Comparison of ENCODE assay signal across 8 mouse cellular contexts in genomic region chr16:8831241-8831640, GRCm38 (mm10). TPM values are rescaled to one million over a fixed set of nuclear protein-coding genes. Genes with fewer than 3 reads are reported as not detected.
DNase-seq lines count a peak whose midpoint lies in the region; ATAC-seq and TF ChIP-seq lines count a peak whose summit lies in the region.

No protein-coding gene starts in this region.

- H3K4me3 ChIP-seq in embryonic fibroblast, embryonic 13.5 days (ENCODE audit: insufficient read depth, low read length): peak overlapping the region; percentile 84
- peak overlapping the region; percentile 100 for H3K4me3 ChIP-seq in hindbrain, embryonic 11.5 days (ENCODE audit: low read depth, low read length)
- peak overlapping the region; percentile 93 for H3K4me3 ChIP-seq in limb, embryonic 15.5 days
- H3K4me3 ChIP-seq in neural tube, embryonic 14.5 days (ENCODE audit: low read depth, low read length): peak overlapping the region; percentile 98

- H3K27ac ChIP-seq in embryonic fibroblast, embryonic 13.5 days (ENCODE audit: insufficient read depth, low read length): peak overlapping the region; percentile 95; the same call in 1 of the 2 replicates
- peak overlapping the region; percentile 90 for H3K27ac ChIP-seq in hindbrain, embryonic 11.5 days (ENCODE audit: low read depth, low read length)
- peak overlapping the region; percentile 96 for H3K27ac ChIP-seq in limb, embryonic 15.5 days
- H3K27ac ChIP-seq in neural tube, embryonic 14.5 days (ENCODE audit: low read depth, low read length): peak overlapping the region; percentile 91

- no peak for TF ChIP-seq CTCF in embryonic fibroblast, embryonic 13.5 days (IDR thresholded peaks at IDR 0.05; ENCODE audit: borderline replicate concordance, insufficient read depth, low read length)

- no peaks in the 10 kb centered on the region for H3K27me3 ChIP-seq in hindbrain, embryonic 11.5 days (ENCODE audit: control insufficient read depth, insufficient read depth, low read length)
- H3K27me3 ChIP-seq in limb, embryonic 15.5 days: no peaks in the 10 kb centered on the region
- no peaks in the 10 kb centered on the region; the same call in 1 of the 2 replicates for H3K27me3 ChIP-seq in neural tube, embryonic 14.5 days (ENCODE audit: control insufficient read depth, insufficient read depth, low read length)

- TF ChIP-seq POLR2A in embryonic fibroblast, embryonic 13.5 days (IDR thresholded peaks at IDR 0.05; ENCODE audit: low read depth, low read length): no peak

- peak overlapping the region; percentile 100 for H3K9ac ChIP-seq in hindbrain, embryonic 11.5 days (ENCODE audit: low read depth, low read length)
- peak overlapping the region; percentile 96 for H3K9ac ChIP-seq in limb, embryonic 15.5 days
- peak overlapping the region; percentile 98 for H3K9ac ChIP-seq in neural tube, embryonic 14.5 days (replicated peaks; ENCODE audit: low read depth, low read length)

- no peaks in the 10 kb centered on the region for H3K36me3 ChIP-seq in hindbrain, embryonic 11.5 days (ENCODE audit: control insufficient read depth, insufficient read depth, low read length)
- peaks cover 7% of the 10 kb centered on the region; the same call in 1 of the 2 replicates for H3K36me3 ChIP-seq in limb, embryonic 15.5 days
- peaks cover 3% of the 10 kb centered on the region; the same call in 1 of the 2 replicates for H3K36me3 ChIP-seq in neural tube, embryonic 14.5 days (ENCODE audit: control insufficient read depth, insufficient read depth, low read length)

- peak; percentile 64 to 69 for DNase-seq in B cell, adult 2 months
- peak; percentile 39 for DNase-seq in MN1 (ENCODE audit: low spot score)
- peak; percentile 45 for DNase-seq in hindbrain, embryonic 11.5 days (ENCODE audit: low spot score)
- DNase-seq in frontal cortex, postnatal 36 days (ENCODE audit: low spot score in 2 of 2): no peak

- H3K9me3 ChIP-seq in hindbrain, embryonic 11.5 days (ENCODE audit: control insufficient read depth, low read length): no peaks in the 10 kb centered on the region
- H3K9me3 ChIP-seq in limb, embryonic 15.5 days: no peaks in the 10 kb centered on the region
- no peaks in the 10 kb centered on the region for H3K9me3 ChIP-seq in neural tube, embryonic 14.5 days (ENCODE audit: control insufficient read depth, low read length)

- no peak for ATAC-seq in hindbrain, embryonic 11.5 days (ENCODE audit: low FRiP score)
- no peak for ATAC-seq in limb, embryonic 15.5 days (ENCODE audit: insufficient number of reproducible peaks, low FRiP score, low TSS enrichment, low read depth)
- ATAC-seq in neural tube, embryonic 14.5 days (ENCODE audit: low read depth): no peak
- ATAC-seq in megakaryocyte-erythroid progenitor cell, adult 5-6 weeks (replicated peaks; ENCODE audit: low FRiP score, low TSS enrichment, poor library complexity, severe bottlenecking): no peak

- 7% methylated on average over 12 of the region's 12 CpGs for WGBS in hindbrain, embryonic 11.5 days
- WGBS in limb, embryonic 15.5 days: 6% methylated on average over 12 of the region's 12 CpGs
- WGBS in neural tube, embryonic 14.5 days: under 1% methylated on average over 12 of the region's 12 CpGs

- peaks cover 2% of the 10 kb centered on the region for H3K4me1 ChIP-seq in embryonic fibroblast, embryonic 13.5 days (ENCODE audit: control insufficient read depth, insufficient read depth, low read length)
- no peaks in the 10 kb centered on the region for H3K4me1 ChIP-seq in hindbrain, embryonic 11.5 days (replicated peaks; ENCODE audit: control insufficient read depth, insufficient read depth, low read length)
- H3K4me1 ChIP-seq in limb, embryonic 15.5 days: peaks cover 13% of the 10 kb centered on the region
- H3K4me1 ChIP-seq in neural tube, embryonic 14.5 days (ENCODE audit: control insufficient read depth, insufficient read depth, low read length): peaks cover 30% of the 10 kb centered on the region

- H3K4me2 ChIP-seq in hindbrain, embryonic 11.5 days (replicated peaks; ENCODE audit: low read depth, low read length): peak overlapping the region; percentile 55
- H3K4me2 ChIP-seq in limb, embryonic 15.5 days: peak overlapping the region; percentile 73
- peak overlapping the region; percentile 85 for H3K4me2 ChIP-seq in neural tube, embryonic 14.5 days (ENCODE audit: low read depth, low read length)

RNA-seq across cellular contexts. Expression of gene 1810013L24Rik, which starts 1.3 kb away (rescaled TPM):
- 90.7 and 102 TPM in 2 replicates for polyA plus RNA-seq in embryonic fibroblast, embryonic 13.5 days (2011; ENCODE audit: insufficient read length, low read depth, missing spikeins)
- polyA plus RNA-seq in hindbrain, embryonic 11.5 days (2014; fragmentation: Nextera tagmentation; extraction: Ambion mirVana): 20.7 and 23.0 TPM in 2 replicates
- polyA plus RNA-seq in limb, embryonic 15.5 days (2015; fragmentation: Nextera tagmentation; extraction: Ambion mirVana): 16.9 and 20.9 TPM in 2 replicates
- 21.9 and 26.7 TPM in 2 replicates for polyA plus RNA-seq in neural tube, embryonic 14.5 days (2014; fragmentation: Nextera tagmentation; extraction: Ambion mirVana)
- total RNA-seq in megakaryocyte-erythroid progenitor cell, adult 5-6 weeks (2014; fragmentation: Nextera tagmentation): 45.2 and 52.0 TPM in 2 replicates
- 45.7 and 54.5 TPM in 2 replicates for total RNA-seq in megakaryocyte-erythroid progenitor cell, adult 5-6 weeks (2017)

RNA-seq across cellular contexts. Expression of gene Usp7, which starts 39.1 kb away (rescaled TPM):
- 86.8 and 118 TPM in 2 replicates for polyA plus RNA-seq in embryonic fibroblast, embryonic 13.5 days (2011; ENCODE audit: insufficient read length, low read depth, missing spikeins)
- 36.9 and 51.9 TPM in 2 replicates for polyA plus RNA-seq in hindbrain, embryonic 11.5 days (2014; fragmentation: Nextera tagmentation; extraction: Ambion mirVana)
- polyA plus RNA-seq in limb, embryonic 15.5 days (2015; fragmentation: Nextera tagmentation; extraction: Ambion mirVana): 27.8 and 28.9 TPM in 2 replicates
- polyA plus RNA-seq in neural tube, embryonic 14.5 days (2014; fragmentation: Nextera tagmentation; extraction: Ambion mirVana): 51.6 and 61.4 TPM in 2 replicates
- total RNA-seq in megakaryocyte-erythroid progenitor cell, adult 5-6 weeks (2014; fragmentation: Nextera tagmentation): 196 and 235 TPM in 2 replicates
- 202 and 222 TPM in 2 replicates for total RNA-seq in megakaryocyte-erythroid progenitor cell, adult 5-6 weeks (2017)

Comparison
In these comparisons a context has a peak if more than half of its experiments do, and no peak if none do; other contexts are left out.
1. DNase-seq: peak in B cell, adult 2 months (2 of 2), MN1 (single experiment) and hindbrain, embryonic 11.5 days (single experiment); none in frontal cortex, postnatal 36 days (0 of 2).
2. Peak in every context shown above with its lines, with median percentiles within 50 percentile points of each other: H3K27ac ChIP-seq, H3K4me3 ChIP-seq, H3K4me2 ChIP-seq and H3K9ac ChIP-seq.